Mouse (Mus musculus): ENCODE measurements around the gene Trp53tg5. TPM values are rescaled to one million over a fixed set of nuclear protein-coding genes. Genes with fewer than 3 reads are reported as not detected.

Trp53tg5 gene
- polyA plus RNA-seq, 1 experiment from 2014 or later = 0.19 TPM

- Histone ChIP-seq H3K27ac (replicated peaks) (no peak overlapping the region), H3K4me1 (peaks cover 24% of the 10 kb centered on the region), H3K4me3 (no peak overlapping the region), H3K9ac (replicated peaks) (no peak overlapping the region), H3K27me3 (peaks cover 14% of the 10 kb centered on the region; the same call in 1 of the 2 replicates), H3K36me3 (no peaks in the 10 kb centered on the region), H3K4me2 (replicated peaks) (no peak overlapping the region), H3K9me3 (no peaks in the 10 kb centered on the region)
- WGBS = 66% methylated on average over 5 of the region's 5 CpGs
- ATAC-seq (ENCODE audit: low FRiP score, low read depth) = no peak
Observed at GRCm38 (mm10) chr2:164435216-164436090, 38.1 kb downstream of the Trp53tg5 start.

DNA sequence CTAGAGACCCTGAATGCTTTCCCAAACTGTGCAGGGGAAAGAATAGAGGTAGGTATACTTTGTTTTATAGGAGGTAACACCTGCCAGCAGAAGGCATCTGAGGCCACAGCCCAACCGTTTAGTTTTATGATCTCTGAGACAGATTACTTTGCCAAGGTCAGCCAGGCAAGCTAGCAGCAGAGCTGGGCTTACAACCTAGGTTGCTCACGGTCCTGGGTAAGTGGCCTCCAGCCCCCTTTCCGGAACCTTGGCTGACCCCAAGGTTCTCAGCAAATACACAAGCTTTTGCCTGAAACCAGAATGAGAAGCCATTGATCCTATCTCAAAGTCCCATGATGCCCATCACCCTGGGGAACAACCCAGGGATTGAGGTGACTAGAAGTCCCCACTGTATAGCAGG, 38.8 kb downstream of the Trp53tg5 start:
- no peak for ATAC-seq (ENCODE audit: low FRiP score, low read depth)
- Histone ChIP-seq H3K4me1 (peaks cover 24% of the 10 kb centered on the region), H3K9me3 (no peaks in the 10 kb centered on the region), H3K9ac (replicated peaks) (no peak overlapping the region), H3K4me3 (no peak overlapping the region), H3K36me3 (no peaks in the 10 kb centered on the region), H3K27ac (replicated peaks) (no peak overlapping the region), H3K27me3 (peaks cover 10% of the 10 kb centered on the region; the same call in 1 of the 2 replicates), H3K4me2 (replicated peaks) (no peak overlapping the region)
- WGBS = 95% methylated on average over 3 of the region's 3 CpGs

DNA sequence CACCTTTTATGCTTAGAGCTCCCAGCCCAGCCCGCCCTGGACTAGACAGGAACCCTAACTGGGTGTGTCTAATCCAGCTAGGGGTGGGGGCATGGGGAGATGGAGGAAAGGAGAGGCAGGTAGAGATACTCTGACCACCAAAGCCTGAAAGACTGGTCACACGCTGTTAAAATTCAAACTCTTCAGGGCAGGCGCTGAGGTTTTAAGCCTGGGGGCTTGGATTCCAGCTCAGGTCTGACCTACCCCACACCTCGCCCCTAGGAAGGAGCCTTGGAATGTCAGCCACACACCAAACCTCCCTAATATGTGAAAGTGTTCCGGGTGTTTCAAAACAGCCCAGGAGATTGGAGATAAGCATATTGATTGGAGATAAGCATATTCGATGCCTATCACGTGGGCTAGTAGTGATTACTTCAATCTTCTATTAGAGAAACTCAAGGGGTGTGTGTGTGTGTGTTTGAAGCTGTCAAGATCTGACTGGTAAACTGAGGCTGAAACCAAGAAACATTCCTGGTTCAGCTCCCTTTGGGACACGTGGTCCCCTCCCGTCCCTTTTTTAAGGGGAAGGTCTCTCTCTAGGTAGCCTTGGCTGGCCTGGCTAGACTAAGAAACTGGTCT, 40.1 kb downstream of the Trp53tg5 start:
- H3K4me1 ChIP-seq = peaks cover 24% of the 10 kb centered on the region
- 78% methylated on average over 9 of the region's 9 CpGs for WGBS
- no peak overlapping the region for H3K27ac ChIP-seq (replicated peaks)

DNA sequence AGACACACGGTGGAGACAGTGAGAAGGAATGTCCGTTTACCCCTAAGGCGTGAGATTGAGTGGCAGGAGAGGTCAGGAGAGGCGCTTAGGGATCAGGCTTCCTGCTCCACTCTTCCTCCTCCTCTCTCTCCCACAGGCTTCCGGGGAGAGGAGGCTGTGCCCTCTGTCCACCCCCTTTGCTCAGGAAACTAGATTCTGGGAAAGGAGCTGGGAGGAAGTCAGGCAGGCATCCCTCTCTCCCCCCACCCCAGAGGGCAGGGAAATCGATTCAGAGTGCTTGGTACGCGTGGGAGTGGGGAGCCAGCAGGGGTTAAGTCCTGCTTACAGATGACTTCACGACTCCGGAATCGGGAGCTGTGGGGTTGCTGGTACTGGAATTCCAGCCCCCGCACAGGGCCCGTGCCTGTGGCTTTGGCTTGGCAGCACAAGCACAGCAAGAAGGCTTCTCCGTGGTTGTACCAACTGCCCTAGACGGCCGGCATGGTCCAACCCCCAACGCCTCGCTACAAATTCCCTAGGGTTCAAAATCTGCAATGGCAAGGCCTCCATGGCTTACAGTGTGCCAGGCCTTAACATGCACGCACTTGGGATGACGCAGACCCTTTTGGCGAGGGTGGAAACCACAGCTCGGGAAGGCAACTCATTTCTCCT, 40.9 kb downstream of the Trp53tg5 start:
- ATAC-seq (ENCODE audit: low FRiP score, low read depth) = no peak

More for the DNA sequence above, 40.1 kb downstream of the Trp53tg5 start:
- Histone ChIP-seq H3K4me2 (replicated peaks) (no peak overlapping the region), H3K4me3 (no peak overlapping the region), H3K9ac (replicated peaks) (no peak overlapping the region), H3K36me3 (no peaks in the 10 kb centered on the region), H3K9me3 (no peaks in the 10 kb centered on the region), H3K27me3 (peaks cover 6% of the 10 kb centered on the region; the same call in 1 of the 2 replicates)
- ATAC-seq (ENCODE audit: low FRiP score, low read depth) = no peak

DNA sequence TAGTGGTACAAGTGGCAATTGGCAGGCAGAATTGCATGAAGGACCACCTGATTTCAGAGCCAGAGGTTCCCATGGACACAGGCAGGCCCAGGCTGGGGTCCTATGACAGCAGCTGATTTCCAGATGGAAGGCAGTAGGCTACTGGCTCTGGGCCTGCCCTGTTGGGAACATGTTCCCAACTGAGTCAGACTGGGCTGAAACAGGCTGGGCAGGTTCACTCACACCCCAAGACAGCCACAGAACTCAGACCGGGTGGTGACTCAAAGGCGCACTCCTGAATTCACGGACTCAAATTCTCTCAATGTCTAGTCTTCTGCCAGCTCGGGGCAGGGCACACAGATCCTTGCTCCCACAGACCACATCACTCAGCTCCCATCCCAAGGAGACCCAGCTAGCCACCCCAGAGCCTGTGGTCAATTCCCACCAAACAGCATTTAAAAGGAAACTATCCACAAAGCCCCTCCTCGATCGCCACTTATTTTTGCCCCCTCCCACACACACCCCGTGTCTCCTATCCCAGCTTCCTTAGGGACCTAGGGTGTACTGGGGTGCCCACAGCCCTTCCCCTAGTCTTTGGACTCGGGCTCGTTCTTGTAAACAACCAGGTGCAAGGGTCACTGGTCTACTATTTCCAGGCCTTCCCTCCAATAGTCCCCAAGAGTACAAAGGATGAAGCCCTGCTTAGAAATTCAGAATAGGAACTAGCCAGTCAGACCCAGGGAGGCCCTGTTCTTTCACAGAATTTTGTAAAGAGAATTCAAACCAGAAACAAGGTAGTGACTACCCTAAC, 41.7 kb downstream of the Trp53tg5 start:
- peaks cover 24% of the 10 kb centered on the region for H3K4me1 ChIP-seq
- H3K4me2 ChIP-seq (replicated peaks) = no peak overlapping the region
- no peak overlapping the region for H3K27ac ChIP-seq (replicated peaks)
- no peak overlapping the region for H3K9ac ChIP-seq (replicated peaks)
- 65% methylated on average over 9 of the region's 9 CpGs for WGBS
- no peaks in the 10 kb centered on the region for H3K36me3 ChIP-seq
- no peak for ATAC-seq (ENCODE audit: low FRiP score, low read depth)
- peaks cover 6% of the 10 kb centered on the region; the same call in 1 of the 2 replicates for H3K27me3 ChIP-seq
- H3K4me3 ChIP-seq = no peak overlapping the region
- H3K9me3 ChIP-seq = no peaks in the 10 kb centered on the region

More for the DNA sequence above, 40.9 kb downstream of the Trp53tg5 start:
- H3K9ac ChIP-seq (replicated peaks) = no peak overlapping the region
- H3K9me3 ChIP-seq = no peaks in the 10 kb centered on the region
- peaks cover 24% of the 10 kb centered on the region for H3K4me1 ChIP-seq
- WGBS = 40% methylated on average over 22 of the region's 22 CpGs
- H3K27ac ChIP-seq (replicated peaks) = no peak overlapping the region
- no peak overlapping the region for H3K4me3 ChIP-seq
- H3K4me2 ChIP-seq (replicated peaks) = no peak overlapping the region
- H3K36me3 ChIP-seq = no peaks in the 10 kb centered on the region
- peaks cover 6% of the 10 kb centered on the region; the same call in 1 of the 2 replicates for H3K27me3 ChIP-seq

GRCm38 (mm10) chr2:164430697-164431096, 42.8 kb downstream of the Trp53tg5 start:
- H3K4me1 ChIP-seq = peaks cover 17% of the 10 kb centered on the region
- no peak overlapping the region for H3K4me2 ChIP-seq (replicated peaks)
- H3K27ac ChIP-seq (replicated peaks) = no peak overlapping the region
- H3K9me3 ChIP-seq = no peaks in the 10 kb centered on the region
- no peak overlapping the region for H3K9ac ChIP-seq (replicated peaks)
- peaks cover 6% of the 10 kb centered on the region; the same call in 1 of the 2 replicates for H3K27me3 ChIP-seq
- H3K4me3 ChIP-seq = no peak overlapping the region
- WGBS = 21% methylated on average over 7 of the region's 7 CpGs
- H3K36me3 ChIP-seq = no peaks in the 10 kb centered on the region
- no peak for ATAC-seq (ENCODE audit: low FRiP score, low read depth)

- H3K4me1 ChIP-seq = peaks cover 17% of the 10 kb centered on the region
- WGBS = 41% methylated on average over 15 of the region's 15 CpGs
- peaks cover 6% of the 10 kb centered on the region; the same call in 1 of the 2 replicates for H3K27me3 ChIP-seq
- H3K4me2 ChIP-seq (replicated peaks) = no peak overlapping the region
- no peak overlapping the region for H3K9ac ChIP-seq (replicated peaks)
- ATAC-seq (ENCODE audit: low FRiP score, low read depth) = no peak
- H3K27ac ChIP-seq (replicated peaks) = no peak overlapping the region
- H3K9me3 ChIP-seq = no peaks in the 10 kb centered on the region
- H3K36me3 ChIP-seq = no peaks in the 10 kb centered on the region
- H3K4me3 ChIP-seq = no peak overlapping the region
Observed at GRCm38 (mm10) chr2:164429881-164430615, 43.5 kb downstream of the Trp53tg5 start.

DNA sequence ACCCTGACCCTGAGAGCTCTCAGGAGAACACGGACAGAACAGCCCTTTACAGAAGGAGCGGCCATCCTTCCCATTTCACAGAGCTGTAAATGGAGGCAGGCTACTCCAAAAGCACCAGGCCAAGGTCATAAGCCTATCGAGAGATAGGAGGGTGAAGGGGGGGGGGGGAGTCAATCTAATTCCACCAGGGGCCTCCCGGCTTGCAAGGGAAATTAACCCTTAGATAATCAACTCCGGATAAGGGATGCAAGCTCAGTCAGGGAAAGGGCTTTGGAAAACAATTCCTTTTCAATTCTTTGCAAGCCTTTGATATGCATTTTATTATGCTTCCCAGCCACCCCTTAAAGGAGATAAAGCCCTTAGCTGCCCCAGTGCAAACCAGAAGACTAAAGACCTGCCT, 45.1 kb downstream of the Trp53tg5 start:
- H3K4me3 ChIP-seq = no peak overlapping the region
- H3K36me3 ChIP-seq = no peaks in the 10 kb centered on the region
- peaks cover 17% of the 10 kb centered on the region for H3K4me1 ChIP-seq
- no peak for ATAC-seq (ENCODE audit: low FRiP score, low read depth)
- no peak overlapping the region for H3K9ac ChIP-seq (replicated peaks)
- WGBS = 36% methylated on average over 5 of the region's 5 CpGs
- H3K4me2 ChIP-seq (replicated peaks) = no peak overlapping the region
- H3K27ac ChIP-seq (replicated peaks) = no peak overlapping the region
- H3K9me3 ChIP-seq = 0 out of 2 replicates have a peak, but pooled peaks cover 2% of the 10 kb centered on the region
- H3K27me3 ChIP-seq = 0 out of 2 replicates have a peak, but pooled peaks cover 6% of the 10 kb centered on the region

DNA sequence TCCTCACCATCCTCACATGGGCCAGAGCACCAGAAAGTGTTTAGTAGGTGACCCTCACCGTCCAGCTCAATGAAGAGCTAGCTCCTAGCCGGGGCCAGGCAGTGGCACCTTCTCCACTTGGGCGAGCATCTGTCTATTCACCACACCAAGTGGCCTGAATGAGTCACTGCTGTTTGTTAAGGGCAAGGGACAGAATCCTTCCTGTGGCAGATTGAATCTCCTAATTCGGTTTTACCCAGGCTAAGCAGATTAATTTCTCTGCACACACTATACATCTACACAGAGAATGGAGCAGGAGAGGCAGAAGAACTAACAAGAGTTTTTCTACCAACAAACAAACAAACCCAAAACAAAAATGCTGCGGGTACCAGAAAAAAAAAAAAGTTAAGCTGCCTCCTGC, 46.6 kb downstream of the Trp53tg5 start:
- H3K4me1 ChIP-seq = peaks cover 6% of the 10 kb centered on the region
- H3K4me3 ChIP-seq = no peak overlapping the region
- no peak overlapping the region for H3K27ac ChIP-seq (replicated peaks)
- H3K4me2 ChIP-seq (replicated peaks) = no peak overlapping the region
- H3K9ac ChIP-seq (replicated peaks) = no peak overlapping the region
- no peak for ATAC-seq (ENCODE audit: low FRiP score, low read depth)
- H3K9me3 ChIP-seq = 0 out of 2 replicates have a peak, but pooled peaks cover 2% of the 10 kb centered on the region
- 70% methylated on average over 5 of the region's 5 CpGs for WGBS
- 0 out of 2 replicates have a peak, but pooled peaks cover 6% of the 10 kb centered on the region for H3K27me3 ChIP-seq
- no peaks in the 10 kb centered on the region for H3K36me3 ChIP-seq

GRCm38 (mm10) chr2:164426121-164426520, 47.4 kb downstream of the Trp53tg5 start:
- Histone ChIP-seq H3K36me3 (no peaks in the 10 kb centered on the region), H3K4me2 (replicated peaks) (no peak overlapping the region), H3K27ac (replicated peaks) (no peak overlapping the region), H3K4me3 (no peak overlapping the region), H3K9me3 (0 out of 2 replicates have a peak, but pooled peaks cover 2% of the 10 kb centered on the region), H3K9ac (replicated peaks) (no peak overlapping the region), H3K27me3 (0 out of 2 replicates have a peak, but pooled peaks cover 6% of the 10 kb centered on the region), H3K4me1 (peaks cover 6% of the 10 kb centered on the region; the same call in 1 of the 2 replicates)
- 32% methylated on average over 12 of the region's 12 CpGs for WGBS
- ATAC-seq (ENCODE audit: low FRiP score, low read depth) = no peak

- Histone ChIP-seq H3K27me3 (no peaks in the 10 kb centered on the region), H3K4me2 (replicated peaks) (no peak overlapping the region), H3K4me1 (no peaks in the 10 kb centered on the region), H3K9ac (replicated peaks) (no peak overlapping the region), H3K4me3 (no peak overlapping the region), H3K27ac (replicated peaks) (no peak overlapping the region), H3K9me3 (0 out of 2 replicates have a peak, but pooled peaks cover 2% of the 10 kb centered on the region), H3K36me3 (no peaks in the 10 kb centered on the region)
- ATAC-seq (ENCODE audit: low FRiP score, low read depth) = no peak
- WGBS = 92% methylated on average over 5 of the region's 5 CpGs
Observed at GRCm38 (mm10) chr2:164425401-164425800, 48.1 kb downstream of the Trp53tg5 start.
